Mouse (Mus musculus) cortical plate, adult 2 months (tissue): Measurements from ENCODE around the gene Gnrhr.

Experiments used
- CTCF ChIP-seq: fragments of 200-500 bp; IDR thresholded peaks from 2 replicates; pipeline ENCODE4 v1.5.1; 2011; ENCODE audit warnings: mild to moderate bottlenecking, control low read depth, low read length; ENCODE audit not compliant: insufficient read depth; ENCODE audit errors: extremely low read depth
- POLR2A ChIP-seq: fragments of 200-500 bp; IDR thresholded peaks from 2 replicates; pipeline ENCODE4 v1.6.1; 2011; ENCODE audit warnings: mild to moderate bottlenecking, low read length, control low read depth; ENCODE audit not compliant: insufficient read depth; ENCODE audit errors: extremely low read depth

GRCm38 (mm10) chr5:86244275-86244674, 46.6 kb upstream of the Gnrhr start:
- TF ChIP-seq CTCF (no peak), POLR2A (no peak)
